Comparison of ENCODE assay signal across 25 mouse cellular contexts in genomic region chr7:16150191-16151145, GRCm38 (mm10). TPM values are rescaled to one million over a fixed set of nuclear protein-coding genes. Genes with fewer than 3 reads are reported as not detected.
"Had no signal": no experiment of that assay in that cellular context is flagged by ENCODE, and none has a peak within 500 bp of the region (broad histone marks: within the 10 kb centered on the region; RNA-seq: fewer than 3 reads in every experiment).

No protein-coding gene starts in this region.

- H3K4me3 ChIP-seq: gastrocnemius, adult 2 months; heart, embryonic 10.5 days; heart, embryonic 12.5 days; hindbrain, embryonic 10.5 days; hindbrain, embryonic 12.5 days; intestine, embryonic 15.5 days; limb, embryonic 10.5 days; limb, embryonic 12.5 days; liver, embryonic 13.5 days; liver, embryonic 15.5 days had no signal

- DNase-seq: gastrocnemius, adult 2 months; gastrocnemius, postnatal 10 days; gastrocnemius, postnatal 25 days; heart, adult 18-20 months; heart, postnatal 10 days; heart, postnatal 4 days; kidney, adult 18-20 months; kidney, adult 8-10 months; kidney, postnatal 10 days; kidney, postnatal 25 days; kidney, postnatal 4 days; layer of hippocampus, adult 9-11 months; liver; liver, embryonic 13.5 days; liver, postnatal 0 days had no signal

- H3K27ac ChIP-seq: gastrocnemius, adult 2 months; heart, embryonic 10.5 days; hindbrain, embryonic 10.5 days; hindbrain, embryonic 12.5 days; hindbrain, embryonic 14.5 days; intestine, embryonic 15.5 days; limb, embryonic 10.5 days; limb, embryonic 12.5 days; liver, embryonic 13.5 days; liver, embryonic 15.5 days had no signal

RNA-seq across cellular contexts. Expression of gene Slc8a2, which starts 20.8 kb away (rescaled TPM):
- total RNA-seq: granulocyte monocyte progenitor cell, adult 5-6 weeks had no signal

RNA-seq across cellular contexts. Expression of gene Meis3, which starts 24.4 kb away (rescaled TPM):
- total RNA-seq: granulocyte monocyte progenitor cell, adult 5-6 weeks had no signal
